Mouse (Mus musculus) bone marrow, adult 2 months (tissue): ENCODE measurements around the gene Ppp1r3c. TPM values are rescaled to one million over a fixed set of nuclear protein-coding genes. Genes with fewer than 3 reads are reported as not detected.

ENCODE experiments used
- H3K27ac ChIP-seq: fragments of 200-500 bp; 2 replicates; pipeline ENCODE4 v1.5.1; 2012; ENCODE audit warnings: low read depth, mild to moderate bottlenecking, control low read depth, inconsistent platforms, low read length; ENCODE audit not compliant: control insufficient read depth, poor library complexity, insufficient read depth
- H3K4me1 ChIP-seq: fragments of 200-500 bp; 2 replicates; pipeline ENCODE4 v1.6.1; 2011; ENCODE audit warnings: low read length; ENCODE audit not compliant: control insufficient read depth, insufficient read depth
- H3K4me3 ChIP-seq: fragments of 200-500 bp; replicated peaks from 2 replicates; pipeline ENCODE3; 2011; ENCODE audit warnings: mild to moderate bottlenecking, low read depth, low read length, control low read depth; ENCODE audit not compliant: control insufficient read depth
- CTCF ChIP-seq: fragments of 200-500 bp; IDR thresholded peaks from 2 replicates; pipeline ENCODE4 v1.5.1; 2011; ENCODE audit warnings: low read length, control low read depth; ENCODE audit not compliant: control insufficient read depth, insufficient read depth
- POLR2A ChIP-seq: fragments of 200-500 bp; IDR thresholded peaks from 2 replicates; pipeline ENCODE4 v1.6.1; 2011; ENCODE audit warnings: low read depth, mild to moderate bottlenecking, control low read depth, low read length, borderline replicate concordance; ENCODE audit not compliant: control insufficient read depth
- WGBS: fragments of 180-500 bp; shearing (Covaris S2); methylation state at CpG from one replicate; pipeline ENCODE4 v1.1.7; 2018; 5-methylcytosine and 5-hydroxymethylcytosine counted together
- polyA plus RNA-seq: library from polyadenylated mRNA; stranded (reverse); fragments of >200 nt; gene quantifications from 2 replicates; pipeline ENCODE4 v1.2.4, GENCODE M21; 2011; ENCODE audit warnings: low replicate concordance; ENCODE audit not compliant: missing spikeins, insufficient read depth, insufficient read length

Ppp1r3c gene
- polyA plus RNA-seq, 1 experiment = 2.0 TPM

DNA sequence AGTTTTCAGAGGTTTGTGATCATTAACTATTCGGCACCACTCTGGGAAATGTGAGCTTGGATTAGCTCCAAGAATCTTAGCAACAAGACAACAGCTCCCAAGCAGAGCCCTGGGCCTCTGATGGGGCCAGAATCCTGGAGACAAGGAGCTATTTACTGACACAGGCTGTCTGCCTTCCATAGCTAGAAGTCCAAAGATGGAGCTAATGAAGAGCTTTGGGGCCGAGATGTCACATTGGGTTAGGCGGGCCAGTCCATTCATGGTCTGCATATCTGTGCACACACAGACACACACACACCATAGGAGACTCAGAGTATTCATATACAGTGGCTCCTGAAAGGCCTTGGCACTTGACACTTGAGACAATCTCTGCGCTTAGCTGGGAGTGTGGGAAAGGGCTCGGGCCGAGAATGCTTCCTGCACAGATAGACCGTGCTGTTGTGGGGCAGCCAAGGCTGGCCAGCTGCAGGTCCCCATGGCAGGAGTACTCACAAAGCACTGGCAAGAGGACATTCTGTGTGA, 39.8 kb downstream of the Ppp1r3c start:
- no peaks in the 10 kb centered on the region for H3K4me1 ChIP-seq
- WGBS = 77% methylated on average over 7 of the region's 7 CpGs
- TF ChIP-seq POLR2A = no peak
- no peak for TF ChIP-seq CTCF
- no peak overlapping the region for H3K4me3 ChIP-seq
- no peak overlapping the region for H3K27ac ChIP-seq

DNA sequence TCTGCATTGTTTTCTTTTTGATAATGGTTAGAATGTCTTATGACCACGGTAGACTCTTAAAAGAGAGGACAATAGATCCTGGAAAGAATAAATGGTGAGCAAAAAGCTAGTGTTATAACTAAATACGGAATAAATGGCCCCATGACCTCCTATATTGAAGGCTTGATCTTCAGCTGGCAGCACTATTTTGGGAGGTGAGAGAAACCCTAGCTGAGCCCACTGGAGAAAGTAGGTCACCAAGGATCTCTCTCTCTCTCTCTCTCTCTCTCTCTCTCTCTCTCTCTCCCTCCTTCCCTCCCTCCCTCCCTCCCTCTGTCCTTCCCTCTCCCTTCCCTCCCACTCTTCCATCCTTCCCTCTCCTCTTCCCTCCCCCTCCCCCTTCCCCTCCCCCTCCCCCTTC, 42.9 kb downstream of the Ppp1r3c start:
- TF ChIP-seq POLR2A (no peak), CTCF (no peak)
- WGBS = 66% methylated on average over 2 of the region's 2 CpGs
- Histone ChIP-seq H3K4me1 (no peaks in the 10 kb centered on the region), H3K27ac (no peak overlapping the region), H3K4me3 (no peak overlapping the region)

DNA sequence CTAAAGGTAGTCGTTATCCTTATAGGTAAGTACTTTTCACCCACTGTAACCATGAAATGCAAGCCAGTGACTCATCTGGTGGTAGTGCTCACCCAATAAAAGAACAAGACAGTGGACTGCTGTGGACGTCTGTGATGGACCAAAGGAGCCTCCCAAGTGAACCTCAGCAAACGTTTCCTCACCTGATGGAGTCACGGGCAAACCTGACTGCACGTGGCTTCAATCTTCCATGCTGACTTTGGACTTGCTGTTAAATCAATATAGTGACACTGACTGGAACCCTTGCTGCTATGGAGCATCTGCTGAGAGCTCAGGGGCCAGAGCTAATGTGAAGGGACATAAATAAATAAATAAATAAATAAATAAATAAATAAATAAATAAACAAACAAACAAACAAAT, 44.5 kb downstream of the Ppp1r3c start:
- H3K27ac ChIP-seq = no peak overlapping the region
- 84% methylated on average over 5 of the region's 5 CpGs for WGBS
- no peak overlapping the region for H3K4me3 ChIP-seq
- no peaks in the 10 kb centered on the region for H3K4me1 ChIP-seq
- no peak for TF ChIP-seq POLR2A

DNA sequence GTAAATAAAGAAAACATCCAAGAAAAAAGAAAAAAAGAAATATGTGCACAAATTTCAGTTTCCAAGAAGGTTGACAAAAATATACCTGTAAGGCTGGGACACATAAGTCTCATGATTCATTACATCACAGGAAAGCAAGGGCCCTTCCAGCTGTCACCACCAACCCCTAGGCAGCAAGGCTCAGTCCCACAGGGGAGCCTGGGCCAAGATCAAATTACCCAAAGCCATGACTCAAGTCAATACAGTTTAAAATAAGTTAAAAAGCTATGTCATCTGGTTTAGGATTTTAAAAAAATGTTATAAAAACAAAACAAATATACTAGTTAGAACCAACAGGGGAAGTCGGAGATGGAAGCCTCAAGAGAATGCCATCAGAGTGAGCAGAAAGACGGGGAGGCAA, 45.2 kb downstream of the Ppp1r3c start:
- Histone ChIP-seq H3K4me3 (no peak overlapping the region), H3K27ac (no peak overlapping the region), H3K4me1 (no peaks in the 10 kb centered on the region)
- whole genome bisulfite sequencing = 83% methylated on average over 2 of the region's 2 CpGs
- TF ChIP-seq CTCF = no peak
- no peak for TF ChIP-seq POLR2A

DNA sequence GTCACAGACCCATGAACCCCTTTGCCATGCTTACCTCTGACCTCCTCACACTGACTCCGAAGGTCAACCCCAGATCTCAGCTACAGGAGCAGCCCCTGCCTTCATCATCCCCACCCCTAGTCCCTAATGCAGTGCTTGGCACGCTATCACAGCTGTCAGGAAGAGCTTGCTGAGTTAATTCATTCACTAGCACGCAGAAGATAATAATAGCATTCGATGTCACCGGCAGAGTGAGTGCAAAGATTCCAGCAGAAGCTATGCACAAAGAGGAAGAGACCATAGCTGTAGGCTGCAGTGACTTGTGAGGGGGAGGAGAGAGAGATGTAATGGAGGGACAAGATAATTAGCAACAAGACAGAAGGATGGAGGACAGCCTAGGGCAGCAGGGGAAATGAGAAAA, 47.2 kb downstream of the Ppp1r3c start:
- Histone ChIP-seq H3K4me3 (no peak overlapping the region), H3K27ac (no peak overlapping the region), H3K4me1 (no peaks in the 10 kb centered on the region)
- 61% methylated on average over 5 of the region's 5 CpGs for WGBS
- TF ChIP-seq POLR2A = no peak
- no peak for TF ChIP-seq CTCF

DNA sequence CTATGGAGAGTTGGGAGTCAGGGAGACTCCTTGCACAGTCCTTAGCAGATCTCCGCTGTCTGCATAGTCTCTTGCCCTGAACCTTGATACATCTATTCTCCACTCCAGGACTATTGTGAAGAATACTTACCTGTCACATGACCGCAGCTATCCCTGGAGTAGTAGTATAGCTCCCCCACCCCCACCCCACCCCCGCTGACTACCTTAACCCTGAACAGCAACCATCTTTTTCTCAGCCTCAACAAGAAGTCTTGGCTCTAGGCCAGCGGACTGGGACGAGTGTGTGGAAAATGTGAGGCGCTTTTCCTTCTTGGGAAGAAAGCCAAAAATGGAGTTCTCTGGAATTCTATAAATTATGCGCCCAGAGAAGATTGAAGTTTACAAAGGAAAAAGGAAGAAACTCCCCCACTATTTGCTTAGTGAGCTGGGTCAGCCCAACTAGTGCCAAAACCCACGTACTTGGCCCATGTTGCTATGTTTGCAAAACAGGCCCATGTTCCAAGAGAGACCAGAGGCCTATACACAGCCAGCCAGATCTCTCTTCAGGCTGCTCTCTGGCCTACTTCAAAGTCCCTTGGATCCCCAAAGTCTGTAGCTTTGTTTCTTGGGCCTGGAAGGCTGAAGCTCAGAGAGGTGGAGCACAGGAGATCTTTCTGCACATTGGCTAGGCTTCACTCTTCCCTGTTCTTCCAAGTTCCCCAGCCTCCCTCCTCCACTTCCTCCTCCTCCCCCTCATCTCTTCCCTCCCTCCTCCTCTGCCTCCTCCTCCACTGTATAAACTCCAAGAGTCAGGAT, 48.4 kb downstream of the Ppp1r3c start:
- 81% methylated on average over 8 of the region's 8 CpGs for WGBS
- no peak overlapping the region for H3K4me3 ChIP-seq
- no peak for TF ChIP-seq POLR2A

DNA sequence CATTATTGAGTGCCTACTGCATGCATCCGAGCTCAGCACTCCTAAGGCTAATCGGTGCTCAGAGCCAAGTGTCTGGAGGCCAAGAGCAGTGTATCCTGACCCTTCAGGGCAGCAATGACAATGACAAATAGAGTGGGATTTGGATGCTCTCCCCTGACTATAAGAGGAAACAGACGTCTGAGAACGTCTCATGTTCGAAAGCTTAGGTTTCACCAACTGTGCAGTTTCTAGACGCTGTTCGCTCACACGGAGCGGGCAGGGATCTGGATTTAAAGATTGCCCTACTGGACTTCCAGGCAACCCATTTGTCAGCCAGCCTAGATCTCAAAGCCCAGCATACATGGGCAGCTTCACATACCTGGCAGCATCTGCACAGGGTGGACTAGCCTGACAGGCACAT, 49.4 kb downstream of the Ppp1r3c start:
- TF ChIP-seq POLR2A = no peak
- TF ChIP-seq CTCF = no peak
- Histone ChIP-seq H3K27ac (no peak overlapping the region), H3K4me3 (no peak overlapping the region), H3K4me1 (no peaks in the 10 kb centered on the region)
- WGBS = 87% methylated on average over 9 of the region's 9 CpGs

More for the DNA sequence above, 48.4 kb downstream of the Ppp1r3c start:
- no peak overlapping the region for H3K27ac ChIP-seq
- no peaks in the 10 kb centered on the region for H3K4me1 ChIP-seq

DNA sequence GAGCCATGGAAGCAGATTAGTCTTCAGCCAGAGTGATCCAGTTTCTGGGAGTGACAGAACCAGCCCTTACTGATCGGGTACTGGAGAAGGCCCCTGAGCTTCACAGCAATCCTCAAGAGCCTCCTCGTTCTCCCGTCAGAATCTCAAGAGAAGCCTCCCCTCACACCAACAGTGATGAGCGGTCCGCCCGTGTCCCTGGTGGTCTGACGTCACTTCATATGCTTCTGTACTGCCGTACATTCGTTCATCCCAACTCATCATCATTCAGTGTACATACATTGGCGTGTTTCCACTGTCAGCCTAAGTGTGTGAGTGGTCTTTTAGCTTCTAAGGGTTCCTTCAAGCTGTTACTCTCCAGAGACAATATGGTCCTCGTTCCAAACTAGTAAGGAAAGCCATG, 50.4 kb downstream of the Ppp1r3c start:
- 85% methylated on average over 11 of the region's 11 CpGs for WGBS
- TF ChIP-seq CTCF = no peak
- TF ChIP-seq POLR2A = no peak
- Histone ChIP-seq H3K4me3 (no peak overlapping the region), H3K27ac (no peak overlapping the region), H3K4me1 (no peaks in the 10 kb centered on the region)

DNA sequence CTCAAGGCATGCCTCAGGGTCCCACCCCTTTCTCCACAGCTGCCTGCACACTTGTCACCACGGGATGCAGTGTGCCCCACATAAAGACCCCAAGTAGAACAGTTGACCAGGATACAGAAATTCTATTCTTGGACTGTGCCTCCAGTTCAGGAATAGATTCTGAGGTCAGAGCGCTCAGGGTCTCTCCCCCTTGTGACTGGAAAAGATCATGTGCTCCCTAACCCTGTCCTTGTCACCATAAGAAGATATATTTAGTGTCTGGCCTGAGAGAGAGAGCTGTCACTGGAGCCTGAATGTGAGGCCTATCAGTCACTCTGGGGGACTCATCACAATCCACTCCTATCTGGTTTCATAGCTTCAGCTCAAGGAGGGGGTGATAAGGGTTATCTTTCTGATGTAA, 53.9 kb downstream of the Ppp1r3c start:
- WGBS = 68% methylated on average over 2 of the region's 2 CpGs
- TF ChIP-seq POLR2A = no peak
- no peak for TF ChIP-seq CTCF
- H3K27ac ChIP-seq = no peak overlapping the region
- H3K4me3 ChIP-seq = no peak overlapping the region
- H3K4me1 ChIP-seq = no peaks in the 10 kb centered on the region

Other genes with a start within 250 kb of the Ppp1r3c start
- gene Hectd2, start 182.0 kb downstream of the Ppp1r3c start, polyA plus RNA-seq = 0.87 and 0.97 TPM in 2 replicates
- 9.2 and 20.4 TPM in 2 replicates for gene Tnks2, start 97.6 kb upstream of the Ppp1r3c start, polyA plus RNA-seq
- not detected in 2 replicates for gene Fgfbp3, start 183.0 kb upstream of the Ppp1r3c start, polyA plus RNA-seq
- 11.1 and 11.4 TPM in 2 replicates for gene Btaf1, start 189.4 kb upstream of the Ppp1r3c start, polyA plus RNA-seq